Mouse (Mus musculus): ENCODE measurements around the gene Ubash3b. TPM values are rescaled to one million over a fixed set of nuclear protein-coding genes. Genes with fewer than 3 reads are reported as not detected.

Gene Ubash3b
- total RNA-seq, 2 experiments from 2014 or later, result 1.0 to 1.2 TPM

DNA sequence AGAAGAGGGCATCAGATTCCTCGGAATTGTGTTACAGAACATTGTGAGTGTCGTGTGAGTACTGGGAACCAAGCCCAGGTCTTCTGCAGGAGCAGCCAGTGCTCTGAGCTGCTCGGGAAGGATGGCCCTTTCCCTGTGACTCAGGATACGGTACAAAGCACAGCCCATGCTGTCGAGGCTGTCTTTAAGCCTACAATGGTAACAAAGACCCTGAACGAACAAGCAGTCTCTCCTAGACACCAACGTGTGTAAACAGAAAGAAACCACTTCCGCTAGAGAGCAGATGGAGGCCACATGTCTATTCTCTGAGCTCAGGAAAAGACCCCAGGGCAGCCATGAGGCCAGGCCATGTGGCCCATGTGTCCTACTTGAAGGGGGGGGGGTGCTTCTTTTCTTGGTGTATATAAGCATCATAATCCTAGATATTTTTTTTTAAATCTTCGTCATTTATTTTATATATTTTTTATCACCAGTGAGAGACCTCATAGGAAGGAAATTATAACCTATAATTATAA lies 123.3 kb downstream of the Ubash3b start:
- intact Hi-C loops (cut with DNase I; ENCODE audit: low total_unique reads), result loop anchor here (5.0 kb wide), 1 partner anchor 46 kb away; no protein-coding TSS in a partner anchor
- DNase-seq, result no peak

DNA sequence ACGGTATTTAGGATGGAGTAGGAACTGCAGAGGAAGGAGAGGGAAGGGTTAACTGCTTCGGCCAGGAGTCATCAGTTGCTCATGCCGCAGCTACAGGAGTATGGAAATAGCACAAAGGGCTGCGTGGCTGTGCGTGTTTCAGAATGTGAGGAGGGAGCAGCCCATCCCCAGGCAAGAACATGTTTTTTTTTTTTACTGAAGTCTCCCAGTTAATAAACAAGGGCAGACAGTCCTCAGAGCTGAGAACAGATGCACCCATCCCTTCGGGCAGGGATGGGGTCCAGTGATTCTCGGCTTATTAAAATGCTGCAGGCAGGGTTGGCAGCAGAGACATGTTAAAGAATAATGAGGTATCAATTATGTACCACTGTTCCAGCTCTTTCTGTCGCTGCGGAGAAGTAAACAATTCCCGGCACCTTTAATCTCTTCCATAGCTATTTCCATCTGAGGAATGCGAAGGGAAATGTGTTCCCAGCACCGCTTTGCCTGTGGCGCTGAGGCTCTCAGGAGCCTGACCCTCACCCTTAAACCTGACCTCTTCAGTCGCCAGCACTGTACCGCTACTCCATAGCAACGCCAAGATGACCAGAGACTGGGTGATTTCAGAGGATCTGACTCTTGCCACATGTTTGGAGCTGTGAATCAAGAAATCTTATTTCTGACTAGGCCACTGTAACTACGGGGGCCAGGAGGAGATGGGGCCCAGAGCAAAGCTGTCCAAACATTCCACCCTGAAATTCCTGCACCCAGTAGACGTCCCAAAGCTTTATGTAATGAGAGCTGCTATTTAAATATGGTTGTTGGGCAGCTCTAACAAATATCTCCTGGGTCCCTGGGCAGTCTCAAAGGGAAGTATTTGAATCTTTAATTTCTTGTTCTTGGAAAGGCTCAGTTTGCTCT lies 129.7 kb downstream of the Ubash3b start:
- intact Hi-C loops (cut with DNase I; ENCODE audit: low total_unique reads), result no loop called here

DNA sequence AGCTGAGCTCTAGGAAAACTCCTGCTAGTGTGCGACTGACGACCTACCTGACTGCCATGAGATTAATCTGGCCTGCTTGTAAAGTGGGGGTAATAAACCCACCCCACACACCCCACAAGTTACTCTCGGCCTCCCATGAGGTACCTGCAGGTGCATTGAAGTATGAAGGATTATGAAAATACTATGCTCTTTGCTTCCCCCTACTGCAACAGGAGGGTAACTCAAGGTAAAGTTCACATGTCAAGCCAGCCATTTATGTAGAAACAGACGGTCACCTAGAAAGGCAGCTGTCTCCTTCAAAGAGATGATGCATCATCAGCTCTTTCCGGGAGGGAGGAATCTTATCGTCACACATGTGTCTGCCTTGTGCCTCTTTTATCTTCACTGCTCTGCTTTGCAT lies 131.7 kb downstream of the Ubash3b start:
- intact Hi-C loops (cut with DNase I; ENCODE audit: low total_unique reads), result no loop called here

More for the DNA sequence above, 129.7 kb downstream of the Ubash3b start:
- DNase-seq, result no peak

DNA sequence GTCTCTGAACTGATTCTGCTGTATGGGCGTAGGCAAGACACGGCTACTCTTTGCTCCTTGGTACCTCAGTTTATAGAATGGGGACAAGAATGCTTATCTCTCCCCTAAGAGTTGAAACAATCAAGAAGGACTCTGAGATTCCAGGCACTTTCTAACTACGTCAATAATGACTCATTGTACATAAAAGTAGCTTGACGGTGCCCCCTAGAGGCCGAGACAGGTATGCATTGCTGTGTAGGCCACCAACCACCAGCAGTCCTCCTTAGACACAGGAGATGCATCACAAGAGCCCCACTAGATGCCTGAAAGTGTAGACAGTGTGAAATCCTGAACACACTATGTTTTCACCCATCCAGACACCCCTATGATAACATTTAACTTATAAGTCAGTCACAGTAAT lies 133.0 kb downstream of the Ubash3b start:
- intact Hi-C loops (cut with DNase I; ENCODE audit: low total_unique reads), result no loop called here
- no peak for DNase-seq

More for the DNA sequence above, 131.7 kb downstream of the Ubash3b start:
- no peak for DNase-seq

DNA sequence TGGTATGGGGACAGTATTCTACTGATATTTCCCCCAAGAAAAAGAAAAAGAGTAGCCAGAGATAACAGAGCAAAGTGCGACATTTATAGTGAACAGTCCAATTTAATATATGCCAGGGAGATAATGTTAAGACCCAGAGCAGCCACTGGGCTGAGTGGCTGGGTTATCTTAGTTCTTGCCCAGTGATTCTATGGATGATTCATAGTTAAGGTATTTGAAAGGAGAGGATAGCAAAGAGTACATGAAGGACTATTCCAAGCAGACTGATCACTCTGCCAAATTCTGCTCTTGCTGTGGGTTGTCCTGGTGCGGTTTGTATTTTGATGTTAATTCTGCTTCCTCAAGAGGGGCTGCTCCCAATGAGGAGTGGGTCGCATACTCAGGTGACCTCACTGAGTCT lies 139.8 kb downstream of the Ubash3b start:
- DNase-seq, result no peak
- intact Hi-C loops (cut with DNase I; ENCODE audit: low total_unique reads), result no loop called here

DNA sequence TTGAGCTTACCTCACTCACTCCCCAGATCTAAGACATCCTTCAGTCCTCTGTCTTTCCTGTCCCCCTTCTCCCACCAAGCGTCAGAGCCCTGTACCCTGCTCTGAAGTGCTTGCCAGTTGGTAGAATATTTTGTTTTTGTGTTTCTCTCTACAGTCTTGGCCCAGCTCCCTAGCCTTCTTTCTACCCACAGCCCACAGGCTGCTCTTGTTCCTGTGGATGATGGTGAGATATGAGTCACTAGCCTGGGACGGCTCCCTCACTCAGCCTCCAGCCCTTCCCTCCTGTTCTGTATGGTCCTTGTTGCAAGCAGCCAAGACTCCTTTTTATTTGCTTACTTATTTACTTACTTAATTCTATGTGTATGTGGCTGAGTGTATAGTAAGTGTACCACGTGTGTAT lies 141.0 kb downstream of the Ubash3b start:
- intact Hi-C loops (cut with DNase I; ENCODE audit: low total_unique reads), result no loop called here
- no peak for DNase-seq

DNA sequence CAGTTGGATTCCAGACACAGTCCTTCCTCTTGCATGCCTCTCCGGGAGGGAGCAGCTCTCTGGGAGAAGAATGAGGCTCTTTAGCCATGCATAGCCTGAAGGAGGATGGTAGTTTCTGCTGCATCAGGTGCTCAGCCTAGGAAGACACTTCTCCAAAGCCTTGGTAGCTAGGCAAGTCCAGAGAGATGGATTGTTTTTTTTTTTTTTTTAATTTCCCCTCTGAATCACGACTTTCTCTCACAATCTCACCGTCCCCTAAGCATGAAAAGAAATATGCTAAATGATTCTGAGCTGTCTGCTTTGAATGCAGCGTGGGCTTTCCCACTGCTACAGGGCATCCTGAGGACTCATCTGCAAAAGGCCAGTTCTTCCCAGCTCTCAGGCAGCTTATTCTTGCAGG lies 147.0 kb downstream of the Ubash3b start:
- intact Hi-C loops (cut with DNase I; ENCODE audit: low total_unique reads), result no loop called here

DNA sequence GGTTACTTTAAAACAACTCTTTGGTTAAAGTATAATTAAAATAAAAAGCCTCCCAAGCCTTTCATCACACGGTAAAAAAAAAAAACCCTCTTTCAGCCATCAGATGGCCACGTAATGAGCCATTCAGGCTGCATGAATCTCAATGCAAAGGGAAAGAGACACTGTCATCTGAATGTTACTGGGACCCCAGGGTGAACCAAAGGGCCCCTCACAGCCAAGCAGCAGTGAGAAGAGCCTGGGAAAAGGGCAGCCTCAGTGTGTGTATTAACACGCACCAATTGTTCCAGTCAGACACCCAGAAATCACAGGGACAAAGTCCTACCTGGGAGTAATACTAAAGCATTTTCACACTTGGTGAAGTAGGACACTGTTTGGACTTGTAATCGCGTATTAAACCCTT lies 149.0 kb downstream of the Ubash3b start:
- intact Hi-C loops (cut with DNase I; ENCODE audit: low total_unique reads), result no loop called here
- no peak for DNase-seq

More for the DNA sequence above, 147.0 kb downstream of the Ubash3b start:
- DNase-seq, result no peak

DNA sequence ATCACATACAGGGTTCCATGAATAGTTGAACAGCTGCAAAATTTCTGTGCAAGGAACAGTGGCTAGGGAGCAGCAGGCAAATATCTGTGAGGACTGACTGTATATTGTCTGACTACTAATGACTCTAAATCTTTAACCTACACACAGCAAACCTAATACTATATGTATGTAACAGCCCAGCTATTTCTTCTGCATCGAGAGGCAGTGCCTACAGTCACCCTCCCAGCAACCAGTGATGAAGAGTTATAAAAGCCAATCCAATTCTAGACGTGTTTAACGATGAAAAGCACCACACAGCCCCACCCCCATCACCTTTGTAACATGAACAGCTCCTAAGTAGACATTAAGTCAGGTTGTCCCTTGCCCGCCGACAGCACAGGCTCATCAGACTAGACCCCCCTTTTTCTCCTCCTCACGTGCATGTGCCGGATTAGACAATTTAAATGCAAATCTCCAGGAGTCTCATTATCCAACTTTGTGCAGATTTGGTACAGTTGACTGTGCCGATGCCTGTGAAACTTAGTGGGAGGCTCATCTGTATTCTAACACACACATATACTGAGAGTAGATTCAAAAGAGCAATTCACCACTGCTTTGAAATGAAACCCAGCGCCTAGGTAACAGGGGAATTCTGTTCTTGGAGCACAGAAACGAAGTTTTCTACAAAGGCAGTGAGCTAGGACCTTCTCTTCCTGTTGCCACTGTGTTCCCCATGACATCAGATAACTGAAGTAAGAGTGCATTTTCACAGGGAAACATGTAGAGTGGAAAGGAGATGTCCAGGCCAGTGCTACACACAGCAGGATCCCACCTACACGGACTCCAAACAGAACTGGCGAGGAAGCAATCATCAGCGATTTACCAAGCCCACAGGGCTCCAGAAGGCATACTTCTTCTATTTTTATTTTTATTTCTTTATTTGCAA lies 149.7 kb downstream of the Ubash3b start:
- intact Hi-C loops (cut with DNase I; ENCODE audit: low total_unique reads), result no loop called here
- no peak for DNase-seq

DNA sequence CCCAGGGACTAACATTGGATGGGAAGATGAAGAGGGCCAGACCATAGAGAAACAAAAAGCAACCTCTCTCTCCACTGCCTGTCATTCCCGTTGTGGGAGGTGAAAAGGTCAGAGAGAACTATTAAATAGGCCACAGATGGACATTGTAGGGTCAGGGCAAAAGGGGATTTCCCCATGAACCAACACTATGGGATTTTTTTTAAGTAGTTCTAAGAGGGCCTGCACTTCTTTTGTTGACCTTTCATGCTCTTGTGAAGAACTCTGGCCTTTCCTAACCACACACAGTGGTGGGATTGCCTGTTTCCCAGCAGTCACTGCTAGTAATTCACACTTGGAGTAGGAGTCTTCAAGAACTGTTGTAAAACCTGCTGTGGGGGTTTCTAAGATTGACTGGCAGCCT lies 153.7 kb downstream of the Ubash3b start:
- intact Hi-C loops (cut with DNase I; ENCODE audit: low total_unique reads), result no loop called here

DNA sequence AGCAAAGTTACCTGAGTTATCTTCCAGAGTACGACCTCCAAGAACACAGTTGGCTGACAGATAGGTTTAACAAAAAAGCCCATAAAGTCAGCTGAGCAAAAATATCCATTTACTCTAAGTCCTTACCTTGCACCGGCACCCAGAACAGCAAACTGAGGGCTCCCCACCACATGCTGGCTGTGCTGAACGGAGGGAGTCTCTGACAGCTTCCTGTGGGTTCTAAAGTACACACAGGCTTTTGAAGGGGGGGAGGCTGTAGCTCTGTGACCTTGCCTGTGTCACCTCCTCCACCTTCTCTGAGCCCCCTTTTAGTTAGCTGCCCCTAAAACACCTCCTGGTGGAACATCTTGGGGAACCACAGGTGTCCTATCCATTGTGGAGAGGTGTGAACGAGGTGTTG lies 157.1 kb downstream of the Ubash3b start, which contains the start of gene Crtam:
Crtam (minus strand) TSS at position 214 of the 400 bp plus-strand sequence.
- intact Hi-C loops (cut with DNase I; ENCODE audit: low total_unique reads), result no loop called here
- no peak for DNase-seq

More for the DNA sequence above, 153.7 kb downstream of the Ubash3b start:
- no peak for DNase-seq

DNA sequence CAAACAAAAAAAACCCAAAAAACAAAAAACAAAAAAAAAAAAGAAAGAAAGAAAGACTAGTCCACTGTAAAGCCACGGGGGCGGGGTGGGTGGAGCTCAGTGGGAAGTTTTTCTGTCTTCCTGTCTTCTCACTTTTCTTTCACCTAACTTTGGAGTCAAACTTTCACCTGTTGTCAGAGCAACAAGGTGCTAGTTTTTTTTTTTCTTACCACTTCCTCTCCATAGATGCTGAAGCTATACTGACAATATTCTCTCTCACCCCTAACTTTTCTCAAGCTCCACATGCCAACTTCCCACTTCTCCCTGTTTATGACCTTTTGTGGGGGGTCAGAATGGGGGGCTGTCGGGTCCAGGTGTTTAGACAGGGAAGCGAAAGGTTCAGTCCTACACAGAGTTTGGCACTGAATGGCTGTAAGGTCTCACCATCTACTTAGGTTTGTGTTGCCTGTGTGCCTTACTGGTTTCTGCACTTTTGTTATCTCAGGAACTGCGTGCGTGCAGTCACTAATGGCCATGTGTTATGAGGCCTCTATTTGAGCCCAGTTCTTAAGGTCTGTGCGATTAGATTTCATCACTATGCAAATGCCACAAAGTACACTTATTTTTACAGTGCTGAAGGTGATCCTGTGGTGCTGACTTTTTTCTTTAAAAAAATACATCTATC lies 164.2 kb downstream of the Ubash3b start:
- intact Hi-C loops (cut with DNase I; ENCODE audit: low total_unique reads), result no loop called here
- DNase-seq, result no peak

DNA sequence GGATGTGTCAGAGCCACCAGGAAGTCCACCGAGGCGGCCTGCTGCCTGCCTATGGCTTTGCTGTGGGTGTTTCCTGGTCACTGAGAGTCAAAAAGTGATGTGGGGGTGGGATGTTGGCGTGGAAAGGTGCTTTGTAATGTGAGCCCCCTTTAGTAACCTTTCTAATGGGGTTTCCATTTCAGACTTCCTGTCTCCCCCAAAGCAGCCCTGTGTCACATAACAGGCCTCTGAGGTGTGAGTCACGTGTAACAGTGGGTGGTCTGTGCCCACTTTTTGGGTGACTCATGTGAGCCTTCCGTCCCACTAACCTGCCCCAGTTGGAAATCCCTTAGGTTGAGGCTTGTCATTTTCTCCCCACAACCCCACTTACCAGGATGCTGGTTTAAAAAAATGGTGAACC lies 167.4 kb downstream of the Ubash3b start:
- no peak for DNase-seq
- intact Hi-C loops (cut with DNase I; ENCODE audit: low total_unique reads), result loop anchor here (5.0 kb wide), 2 partner anchors 43 to 193 kb away; no protein-coding TSS in a partner anchor

DNA sequence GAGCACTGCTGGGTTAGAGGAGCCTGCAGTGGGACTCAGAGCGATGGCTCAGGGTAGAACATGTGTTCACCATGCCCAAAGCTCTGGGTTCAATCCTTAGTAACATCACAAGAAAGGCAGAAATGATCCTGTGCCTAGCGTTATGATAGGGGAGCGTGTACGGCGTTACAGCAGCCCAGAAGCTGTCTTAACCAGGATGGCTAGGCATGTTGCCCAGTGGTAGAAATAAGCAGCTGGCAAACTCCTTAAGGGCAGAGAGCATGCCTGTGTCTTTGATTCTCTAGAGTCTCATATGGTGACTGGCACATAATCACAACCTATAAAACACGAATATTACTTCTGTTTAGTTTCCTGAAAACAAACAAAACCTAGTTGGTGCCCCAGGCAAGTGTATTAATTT lies 170.0 kb downstream of the Ubash3b start:
- intact Hi-C loops (cut with DNase I; ENCODE audit: low total_unique reads), result loop anchor here (5.0 kb wide), 2 partner anchors 46 to 196 kb away; no protein-coding TSS in a partner anchor
- DNase-seq, result no peak

DNA sequence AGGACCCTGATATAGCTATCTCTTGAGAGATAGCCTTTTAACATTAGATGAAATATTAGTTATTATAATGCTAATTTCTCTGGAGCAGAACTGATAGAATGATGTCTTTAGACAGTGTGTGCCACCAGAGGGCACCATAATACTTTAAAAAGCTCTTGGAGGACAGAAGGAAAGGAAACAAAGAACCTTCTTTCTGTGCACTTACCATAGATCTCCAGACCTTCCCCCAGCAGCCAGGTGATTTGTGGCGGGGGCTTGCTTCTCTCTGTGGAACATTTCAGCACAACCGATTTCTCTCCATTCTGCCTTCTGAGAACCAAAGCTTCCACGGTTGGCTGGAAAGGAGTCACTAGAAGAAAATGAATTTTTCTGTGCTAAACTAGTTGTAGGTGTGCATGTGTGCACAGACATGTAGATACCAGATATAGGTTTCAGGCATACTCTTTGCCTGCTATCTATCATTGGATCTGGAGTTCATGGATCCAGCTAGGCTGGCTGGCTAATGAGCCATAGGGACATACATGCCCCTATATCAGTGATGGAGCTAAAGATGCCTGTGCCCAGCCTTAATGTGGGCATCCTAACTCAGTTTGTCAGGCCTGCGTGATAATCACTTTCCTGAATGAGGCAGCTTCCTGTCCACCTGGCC lies 171.4 kb downstream of the Ubash3b start:
- intact Hi-C loops (cut with DNase I; ENCODE audit: low total_unique reads), result loop anchor here (5.0 to 10.0 kb wide), 3 partner anchors 47 to 197 kb away; no protein-coding TSS in a partner anchor
- DNase-seq, result peak; percentile 20

DNA sequence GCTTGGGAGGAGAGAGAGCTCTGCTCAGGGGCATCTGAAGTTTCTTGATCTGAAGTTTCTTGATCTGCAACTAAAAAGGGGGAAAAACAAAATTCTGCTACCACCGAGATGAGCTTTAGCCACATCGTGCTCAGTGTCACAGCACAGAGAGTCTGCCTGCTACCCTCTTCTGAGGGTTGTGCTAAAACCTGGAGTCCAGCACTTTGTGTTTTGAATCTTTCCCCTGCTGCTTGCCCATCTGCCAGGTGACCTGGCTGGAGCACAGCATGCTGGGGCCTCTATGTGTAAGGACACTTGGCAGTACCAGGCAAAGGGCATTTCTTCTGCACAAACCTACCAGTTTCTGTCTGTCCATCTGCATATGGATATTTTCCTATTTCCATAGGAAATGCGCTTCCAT lies 177.2 kb downstream of the Ubash3b start:
- intact Hi-C loops (cut with DNase I; ENCODE audit: low total_unique reads), result loop anchor here (10.0 kb wide), 1 partner anchor 150 kb away; no protein-coding TSS in a partner anchor
- DNase-seq, result no peak

DNA sequence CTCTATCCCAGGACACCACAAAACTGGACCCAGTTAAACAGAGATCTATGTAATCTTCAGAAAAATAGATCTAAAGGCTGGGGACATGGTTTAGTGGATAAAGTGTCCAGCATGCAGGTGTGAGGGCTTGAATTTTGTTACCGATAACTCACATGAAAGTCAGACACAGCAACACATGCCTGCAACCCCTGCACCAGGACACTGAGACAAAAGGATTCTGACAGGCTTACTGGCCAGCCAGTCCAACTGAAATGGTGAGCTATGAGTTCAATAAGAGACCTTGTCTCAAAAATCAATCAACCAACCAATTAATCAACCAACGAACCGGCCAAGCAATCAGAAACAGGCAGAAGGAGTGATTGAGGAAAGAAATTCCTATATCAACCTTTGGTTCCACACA lies 177.7 kb downstream of the Ubash3b start:
- DNase-seq, result no peak
- intact Hi-C loops (cut with DNase I; ENCODE audit: low total_unique reads), result loop anchor here (10.0 kb wide), 1 partner anchor 149 kb away; no protein-coding TSS in a partner anchor

DNA sequence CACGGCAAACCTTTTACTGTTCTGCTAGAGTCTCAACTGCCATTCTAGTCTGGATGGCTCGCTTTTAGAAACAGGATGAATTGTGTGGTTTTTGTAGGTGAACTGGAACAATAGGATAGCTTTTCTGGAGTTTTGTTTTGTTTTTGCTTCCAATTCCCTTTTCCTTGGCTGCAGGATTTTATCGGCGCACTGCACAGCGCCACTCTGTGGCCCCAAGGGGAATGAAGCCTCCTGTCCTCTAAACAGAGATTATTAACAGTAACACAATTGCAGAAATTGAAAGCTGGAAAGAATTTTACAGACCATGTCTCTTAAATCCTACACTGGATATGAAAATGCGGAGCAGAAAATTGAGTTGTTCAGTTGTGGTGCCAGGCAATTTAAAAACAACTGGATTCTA lies 179.0 kb downstream of the Ubash3b start:
- intact Hi-C loops (cut with DNase I; ENCODE audit: low total_unique reads), result loop anchor here (10.0 kb wide), 1 partner anchor 148 kb away; no protein-coding TSS in a partner anchor

More for the DNA sequence above, 179.0 kb downstream of the Ubash3b start:
- DNase-seq, result peak; percentile 12

Data from gastrocnemius, postnatal 14 days (tissue).